Mouse (Mus musculus) CH12.LX (cell line): Measurements from ENCODE around the gene Adamts14. TPM values are rescaled to one million over a fixed set of nuclear protein-coding genes. Genes with fewer than 3 reads are reported as not detected.
A peak's percentile ranks its signal among the peaks of the same experiment; 100 is the strongest.

ENCODE experiments used
- DNase-seq: peaks from one replicate; pipeline ENCODE4 v3.0.0-alpha.2; 2013; ENCODE audit errors: extremely low read depth
- H3K27ac ChIP-seq: 2 replicates; pipeline ENCODE4 v1.5.1; 2012; ENCODE audit warnings: low read depth, mild to moderate bottlenecking, control low read depth, moderate library complexity; ENCODE audit not compliant: insufficient read depth
- H3K27me3 ChIP-seq: replicated peaks from 2 replicates; pipeline ENCODE3; 2012; ENCODE audit warnings: inconsistent platforms
- H3K36me3 ChIP-seq, 2 experiments: replicated peaks in 1 of 2; 2 replicates each; pipeline versions ENCODE3 to v1.6.1; 2012; ENCODE audit warnings: inconsistent platforms in 1 of 2, low read length in 1 of 2, mild to moderate bottlenecking in 1 of 2, mixed read lengths in 1 of 2, moderate library complexity in 1 of 2; ENCODE audit not compliant: control insufficient read depth in 1 of 2, insufficient read depth in 1 of 2
- H3K4me1 ChIP-seq, 2 experiments: 2 replicates each; pipeline ENCODE4 v1.6.1; 2012; ENCODE audit warnings: inconsistent platforms in 1 of 2, moderate library complexity in 1 of 2; ENCODE audit not compliant: insufficient read depth in 2 of 2, control insufficient read depth in 1 of 2
- H3K4me2 ChIP-seq: 2 replicates; pipeline ENCODE4 v1.6.1; 2012; ENCODE audit warnings: low read depth, mild to moderate bottlenecking, control low read depth; ENCODE audit not compliant: poor library complexity, insufficient read depth, severe bottlenecking
- H3K4me3 ChIP-seq, 3 experiments: fragments of 150-350 bp in 1 of 3; sonication (generic) in 1 of 3; replicated peaks in 1 of 3; 2 replicates each; pipeline versions ENCODE3 to v1.5.1; 2011 to 2012; ENCODE audit warnings: low read depth in 2 of 3, low read length in 2 of 3, mild to moderate bottlenecking in 2 of 3, moderate library complexity in 2 of 3, control low read depth in 1 of 3, improper control_type of control experiment in 1 of 3, inconsistent platforms in 1 of 3, mixed read lengths in 1 of 3; ENCODE audit not compliant: poor library complexity in 1 of 3
- H3K79me2 ChIP-seq: replicated peaks from 2 replicates; pipeline ENCODE4 v1.6.1; 2012; ENCODE audit warnings: mild to moderate bottlenecking, moderate library complexity; ENCODE audit not compliant: control insufficient read depth, poor library complexity, insufficient read depth, severe bottlenecking; ENCODE audit errors: extremely low read depth
- H3K9ac ChIP-seq: 2 replicates; pipeline ENCODE4 v1.6.1; 2012; ENCODE audit warnings: low read depth, mild to moderate bottlenecking, control low read depth, moderate library complexity; ENCODE audit not compliant: insufficient read depth
- H3K9me3 ChIP-seq: replicated peaks from 2 replicates; pipeline ENCODE3; 2012; ENCODE audit warnings: low read length, inconsistent platforms, mixed read lengths
- BHLHE40 ChIP-seq: IDR thresholded peaks from 2 replicates; pipeline ENCODE4 v1.6.1; 2011; ENCODE audit warnings: mild to moderate bottlenecking, low read depth, low read length, improper control_type of control experiment
- CHD1 ChIP-seq: IDR thresholded peaks from 2 replicates; pipeline ENCODE4 v1.6.1; 2012; ENCODE audit warnings: low read depth, low read length, improper control_type of control experiment, inconsistent platforms
- CHD2 ChIP-seq: IDR thresholded peaks from 2 replicates; pipeline ENCODE4 v1.6.1; 2011; ENCODE audit warnings: low read length, improper control_type of control experiment
- CTCF ChIP-seq, 2 experiments: IDR thresholded peaks in 1 of 2; conservative IDR thresholded peaks in 1 of 2; 2 replicates each; pipeline ENCODE4 v1.5.1; 2011 to 2012; ENCODE audit warnings: low read depth in 2 of 2, low read length in 2 of 2, improper control_type of control experiment in 1 of 2, inconsistent platforms in 1 of 2, mild to moderate bottlenecking in 1 of 2, moderate library complexity in 1 of 2
- E2F4 ChIP-seq: IDR thresholded peaks from 2 replicates; pipeline ENCODE4 v1.6.1; 2011; ENCODE audit warnings: low read depth, low read length, improper control_type of control experiment; ENCODE audit not compliant: insufficient replicate concordance
- ELF1 ChIP-seq: IDR thresholded peaks from 2 replicates; pipeline ENCODE4 v1.6.1; 2014; ENCODE audit warnings: low read depth, mild to moderate bottlenecking, inconsistent platforms, low read length, improper control_type of control experiment
- EP300 ChIP-seq: IDR thresholded peaks from 2 replicates; pipeline ENCODE4 v1.6.1; 2011; ENCODE audit warnings: low read length, improper control_type of control experiment
- ETS1 ChIP-seq: conservative IDR thresholded peaks from 2 replicates; pipeline ENCODE4 v1.6.1; 2012; ENCODE audit warnings: low read depth, mild to moderate bottlenecking, inconsistent platforms, low read length, improper control_type of control experiment, moderate library complexity
- HCFC1 ChIP-seq: IDR thresholded peaks from 2 replicates; pipeline ENCODE4 v1.6.1; 2012; ENCODE audit warnings: low read depth, mild to moderate bottlenecking, inconsistent platforms, low read length, improper control_type of control experiment
- IRF4 ChIP-seq: IDR thresholded peaks from 2 replicates; pipeline ENCODE4 v1.6.1; 2014; ENCODE audit warnings: low read depth, mild to moderate bottlenecking, inconsistent platforms, low read length, improper control_type of control experiment
- JUN ChIP-seq: IDR thresholded peaks from 2 replicates; pipeline ENCODE4 v1.6.1; 2011; ENCODE audit warnings: low read depth, mild to moderate bottlenecking, low read length, improper control_type of control experiment, moderate library complexity; ENCODE audit not compliant: insufficient read depth
- JUND ChIP-seq: conservative IDR thresholded peaks from 2 replicates; pipeline ENCODE4 v1.6.1; 2011; ENCODE audit warnings: low read depth, low read length, improper control_type of control experiment
- KAT2A ChIP-seq: IDR thresholded peaks from 2 replicates; pipeline ENCODE4 v1.6.1; 2012; ENCODE audit warnings: low read length, improper control_type of control experiment, inconsistent platforms; ENCODE audit not compliant: insufficient replicate concordance
- MAFK ChIP-seq: IDR thresholded peaks from 2 replicates; pipeline ENCODE4 v1.6.1; 2011; ENCODE audit warnings: low read length, improper control_type of control experiment; ENCODE audit not compliant: insufficient replicate concordance
- MAX ChIP-seq: IDR thresholded peaks from 2 replicates; pipeline ENCODE4 v1.6.1; 2011; ENCODE audit warnings: low read length, improper control_type of control experiment
- MAZ ChIP-seq: IDR thresholded peaks from 2 replicates; pipeline ENCODE4 v1.6.1; 2012; ENCODE audit warnings: low read depth, mild to moderate bottlenecking, inconsistent platforms, low read length, improper control_type of control experiment, moderate library complexity
- MYC ChIP-seq: IDR thresholded peaks from 2 replicates; pipeline ENCODE4 v1.6.1; 2011; ENCODE audit warnings: low read depth, mild to moderate bottlenecking, improper control_type of control experiment, low read length
- NELFE ChIP-seq: IDR thresholded peaks from 2 replicates; pipeline ENCODE4 v1.6.1; 2011; ENCODE audit warnings: low read depth, low read length, improper control_type of control experiment
- NRF1 ChIP-seq: IDR thresholded peaks from 2 replicates; pipeline ENCODE4 v1.6.1; 2014; ENCODE audit warnings: low read depth, mild to moderate bottlenecking, inconsistent platforms, low read length, improper control_type of control experiment, moderate library complexity
- PAX5 ChIP-seq: IDR thresholded peaks from 2 replicates; pipeline ENCODE4 v1.6.1; 2012; ENCODE audit warnings: low read length, inconsistent platforms, mixed read lengths
- POLR2AphosphoS2 ChIP-seq: IDR thresholded peaks from 2 replicates; pipeline ENCODE4 v1.6.1; 2011; ENCODE audit warnings: low read depth, low read length, improper control_type of control experiment
- RAD21 ChIP-seq: IDR thresholded peaks from 2 replicates; pipeline ENCODE4 v1.6.1; 2011; ENCODE audit warnings: low read depth, mild to moderate bottlenecking, low read length, improper control_type of control experiment, moderate library complexity
- RCOR1 ChIP-seq: conservative IDR thresholded peaks from 2 replicates; pipeline ENCODE4 v1.6.1; 2012; ENCODE audit warnings: low read depth, mild to moderate bottlenecking, inconsistent platforms, low read length, improper control_type of control experiment
- TBP ChIP-seq: conservative IDR thresholded peaks from 2 replicates; pipeline ENCODE4 v1.6.1; 2011; ENCODE audit warnings: low read depth, low read length, improper control_type of control experiment
- TCF12 ChIP-seq: IDR thresholded peaks from 2 replicates; pipeline ENCODE4 v1.6.1; 2014; ENCODE audit warnings: low read depth, mild to moderate bottlenecking, inconsistent platforms, low read length, improper control_type of control experiment
- USF2 ChIP-seq: conservative IDR thresholded peaks from 2 replicates; pipeline ENCODE4 v1.6.1; 2011; ENCODE audit warnings: low read depth, low read length, improper control_type of control experiment
- ZC3H11A ChIP-seq: IDR thresholded peaks from 2 replicates; pipeline ENCODE4 v1.6.1; 2012; ENCODE audit warnings: low read depth, mild to moderate bottlenecking, inconsistent platforms, low read length, improper control_type of control experiment
- ZKSCAN1 ChIP-seq: IDR thresholded peaks from 2 replicates; pipeline ENCODE4 v1.6.1; 2012; ENCODE audit warnings: low read depth, inconsistent platforms, low read length, improper control_type of control experiment, borderline replicate concordance
- ZMIZ1 ChIP-seq: IDR thresholded peaks from 2 replicates; pipeline ENCODE4 v1.6.1; 2012; ENCODE audit warnings: low read depth, mild to moderate bottlenecking, inconsistent platforms, low read length, improper control_type of control experiment
- ZNF384 ChIP-seq: IDR thresholded peaks from 2 replicates; pipeline ENCODE4 v1.6.1; 2012; ENCODE audit warnings: low read depth, low read length, improper control_type of control experiment, inconsistent platforms
- dilution Hi-C: fragments of 300-500 bp; cut with MboI; formaldehyde crosslinking; loops from 2 replicates; pipeline ENCODE4 v1.14.3; 2020; ENCODE audit warnings: low sequenced_read_pairs; ENCODE audit not compliant: extremely low pct_unique_long_range_greater_than_20kb, extremely low pct_ligation_motif_present
- in situ Hi-C: fragments of 300-500 bp; cut with MboI; formaldehyde crosslinking; loops from 3 replicates; pipeline ENCODE4 v1.14.3; 2019; ENCODE audit warnings: low sequenced_read_pairs, low pct_ligation_motif_present, low pct_unique_long_range_greater_than_20kb, mixed read lengths
- polyA plus RNA-seq: library from polyadenylated mRNA; unstranded; fragments of >175 nt; gene quantifications from 2 replicates; pipeline ENCODE4 v1.2.1, GENCODE M21; 2012; ENCODE audit warnings: low read depth; ENCODE audit not compliant: insufficient read length
- total RNA-seq, 2 experiments: library from RNA; depleted of rRNA; stranded (reverse); fragments of 300-350 nt in 1 of 2; fragments of >200 nt in 1 of 2; gene quantifications; 2 replicates each; pipeline ENCODE4 v1.2.3; 2012 to 2014

Gene Adamts14
- total and polyA plus RNA-seq, 3 experiments = 1.2 to 2.7 (median 2.5) TPM

- dilution Hi-C loops (no loop called here), in situ Hi-C loops (no loop called here)
- no peak overlapping the region for H3K27ac ChIP-seq
- H3K27me3 ChIP-seq = no peaks in the 10 kb centered on the region
- H3K9me3 ChIP-seq = no peaks in the 10 kb centered on the region
- TF ChIP-seq PAX5 (no peak), ZKSCAN1 (no peak), ZC3H11A (no peak), BHLHE40 (no peak), CHD1 (no peak)
- TF ChIP-seq, all 38 proteins: peak for 0
- Histone ChIP-seq H3K79me2 (peaks cover 14% of the 10 kb centered on the region; the same call in 1 of the 2 replicates), H3K4me3 (no peak overlapping the region), H3K4me1 (peaks cover 0 to 24% of the 10 kb centered on the region in 2 experiments; a peak in 2 of 4 replicates), H3K36me3 (no peaks in the 10 kb centered on the region), H3K4me2 (no peak overlapping the region), H3K9ac (no peak overlapping the region)
- DNase-seq = no peak
These were observed 123.8 kb downstream of the Adamts14 start for GRCm38 (mm10) chr10:61149476-61149875.

- in situ Hi-C loops = no loop called here
- Histone ChIP-seq H3K4me1 (peaks cover 3 to 41% of the 10 kb centered on the region in 2 experiments; a peak in 3 of 4 replicates), H3K4me3 (peak within 1 kb of the TSS; percentile 78 to 94 (median 87))
- TF ChIP-seq RCOR1 (0 out of 2 replicates have a peak, but pooled peaks have one; percentile 28), JUND (no peak), ZMIZ1 (peak; percentile 90), MAZ (peak; percentile 62; the same call in 1 of the 2 replicates), MYC (no peak), ZNF384 (no peak), TCF12 (peak; percentile 83), E2F4 (no peak), TBP (no peak), NELFE (peak; percentile 78), EP300 (no peak), CHD1 (no peak), KAT2A (0 out of 2 replicates have a peak, but pooled peaks have one; percentile 24), ZKSCAN1 (no peak), RAD21 (peak; percentile 24), NRF1 (peak; percentile 59), USF2 (no peak), POLR2AphosphoS2 (peak; percentile 54; the same call in 1 of the 2 replicates), ELF1 (peak; percentile 95), MAFK (no peak), IRF4 (0 out of 2 replicates have a peak, but pooled peaks have one; percentile 46), CHD2 (no peak), JUN (no peak), ETS1 (peak; percentile 40; the same call in 1 of the 2 replicates), HCFC1 (no peak), MAX (no peak), PAX5 (no peak), CTCF (conservative IDR thresholded peaks at IDR 0.05 in 1 of 2, IDR thresholded peaks at IDR 0.05 in 1 of 2; ENCODE audit: low read depth in 2 of 2, low read length in 2 of 2) (peak; percentile 18 to 77; a peak in 3 of 4 replicates)
These were observed 125.8 kb downstream of the Adamts14 start, which contains the start of gene Sgpl1 for GRCm38 (mm10) chr10:61147157-61148040. TSS of gene Sgpl1 (minus strand) at chr10:61147703.

More at GRCm38 (mm10) chr10:61147157-61148040, 125.8 kb downstream of the Adamts14 start, which contains the start of gene Sgpl1:
- Histone ChIP-seq H3K4me2 (peak within 1 kb of the TSS; percentile 58), H3K9me3 (no peaks in the 10 kb centered on the region), H3K79me2 (peaks cover 14% of the 10 kb centered on the region), H3K27ac (peak within 1 kb of the TSS; percentile 34), H3K9ac (peak within 1 kb of the TSS; percentile 75), H3K27me3 (no peaks in the 10 kb centered on the region), H3K36me3 (peaks cover 0 to 10% of the 10 kb centered on the region in 2 experiments)
- DNase-seq = peak; percentile 85
- dilution Hi-C loops = no loop called here
